Mouse (Mus musculus): ENCODE results near the gene Nfia.

- no peak for TF ChIP-seq CTCF (IDR thresholded peaks at IDR 0.05; ENCODE audit: insufficient read depth, low read depth, low read length)
- TF ChIP-seq POLR2A (IDR thresholded peaks at IDR 0.05; ENCODE audit: insufficient read depth, low read depth, low read length), result no peak
Observed at GRCm38 (mm10) chr4:97984361-97984760, 211.8 kb downstream of the Nfia start.
